Mouse (Mus musculus) lung, postnatal 0 days (tissue): Measurements from ENCODE around the gene Cmtm2b.

Experiments
- CTCF ChIP-seq: IDR thresholded peaks from 2 replicates; pipeline ENCODE4 v1.5.1; 2016; ENCODE audit warnings: antibody characterized with exemption, mild to moderate bottlenecking
- EP300 ChIP-seq: IDR thresholded peaks from 2 replicates; pipeline ENCODE4 v1.6.1; 2016; ENCODE audit warnings: antibody characterized with exemption, mild to moderate bottlenecking, control low read depth

DNA sequence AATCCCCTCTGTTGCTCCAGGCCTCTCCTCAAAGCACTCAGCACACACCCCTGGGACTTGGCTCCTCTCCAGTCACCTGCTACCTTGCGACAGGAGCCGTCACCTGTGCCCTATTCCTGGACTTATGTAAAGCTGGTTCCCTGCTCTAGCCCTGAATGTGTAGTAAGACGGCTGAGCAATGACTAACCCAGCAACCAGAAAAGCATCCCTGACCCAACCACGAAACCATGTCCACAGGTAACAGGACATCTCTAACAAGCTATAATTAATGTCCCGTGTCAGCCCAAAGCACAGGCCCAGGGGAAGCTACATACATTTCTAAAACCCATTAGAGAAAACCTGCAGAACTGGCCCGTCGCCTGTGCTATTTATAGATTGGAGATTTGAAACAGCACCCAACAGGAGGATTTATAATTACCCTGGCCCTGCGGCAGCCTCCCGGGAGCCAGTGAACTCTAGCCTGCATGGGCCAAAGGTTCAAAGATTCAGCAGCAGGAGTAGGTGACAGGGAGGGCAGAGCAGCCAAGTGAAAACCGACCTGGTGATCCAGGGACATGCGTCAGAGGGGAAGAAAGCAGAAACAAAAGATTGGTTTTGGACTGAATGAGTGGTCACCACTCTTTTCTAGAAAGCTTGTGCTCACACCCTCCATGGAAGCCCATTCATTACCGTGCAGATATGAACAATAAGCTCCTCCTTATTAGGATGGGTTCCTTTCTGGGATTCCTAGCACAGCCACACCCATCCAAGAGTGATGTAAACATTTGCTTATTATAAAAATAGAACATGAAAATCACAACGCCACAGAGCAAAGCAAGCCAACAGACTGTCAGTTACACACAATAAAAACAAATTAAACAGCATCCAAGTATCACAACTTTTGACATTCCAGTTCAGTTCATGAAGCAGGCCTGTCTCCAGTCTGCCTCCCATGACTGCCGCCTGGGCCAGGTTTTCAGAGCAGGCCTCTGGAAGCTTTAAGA, 53.1 kb downstream of the Cmtm2b start:
- TF ChIP-seq CTCF (no peak), EP300 (no peak)
